Mouse (Mus musculus): ENCODE results near the gene Ankrd61. TPM values are rescaled to one million over a fixed set of nuclear protein-coding genes. Genes with fewer than 3 reads are reported as not detected.

Gene Ankrd61
- under 1 TPM in 1 of 4 experiments, not detected in 3; 0.18 TPM for total RNA-seq (2022)

GRCm38 (mm10) chr5:143897635-143898330 is at the start of gene Ankrd61:
Gene Ankrd61, minus strand, starts transcription at chr5:143897685.
- no peak for DNase-seq (ENCODE audit: low spot score in 2 of 2)

GRCm38 (mm10) chr5:143943231-143944125 is 46.0 kb upstream of the Ankrd61 start:
- no peak for DNase-seq (ENCODE audit: low spot score in 2 of 2)

- no peak for DNase-seq (ENCODE audit: low spot score in 2 of 2)
Observed at GRCm38 (mm10) chr5:143941588-143941987, 44.1 kb upstream of the Ankrd61 start.

GRCm38 (mm10) chr5:143936156-143936555 is 38.7 kb upstream of the Ankrd61 start:
- DNase-seq (ENCODE audit: low spot score in 2 of 2): no peak

GRCm38 (mm10) chr5:143933875-143934274 is 36.4 kb upstream of the Ankrd61 start:
- no peak for DNase-seq (ENCODE audit: low spot score in 2 of 2)

GRCm38 (mm10) chr5:143933414-143933813 is 35.9 kb upstream of the Ankrd61 start:
- no peak for DNase-seq (ENCODE audit: low spot score in 2 of 2)

- no peak for DNase-seq (ENCODE audit: low spot score in 2 of 2)
Observed at GRCm38 (mm10) chr5:143932831-143933230, 35.3 kb upstream of the Ankrd61 start, which contains the start of gene Rsph10b. Gene Rsph10b, plus strand, starts transcription at chr5:143933035.

- DNase-seq (ENCODE audit: low spot score in 2 of 2): no peak
Observed at GRCm38 (mm10) chr5:143931863-143932580, 34.5 kb upstream of the Ankrd61 start.

- no peak for DNase-seq (ENCODE audit: low spot score in 2 of 2)
Observed at GRCm38 (mm10) chr5:143930656-143931055, 33.2 kb upstream of the Ankrd61 start.

- DNase-seq (ENCODE audit: low spot score in 2 of 2): no peak
Observed at GRCm38 (mm10) chr5:143929291-143929690, 31.8 kb upstream of the Ankrd61 start.

GRCm38 (mm10) chr5:143927875-143928274 is 30.4 kb upstream of the Ankrd61 start, which contains the start of gene Gm42421:
Gene Gm42421, plus strand, starts transcription at chr5:143928175.
- DNase-seq (ENCODE audit: low spot score in 2 of 2): no peak

GRCm38 (mm10) chr5:143924781-143925452 is 27.4 kb upstream of the Ankrd61 start:
- DNase-seq (ENCODE audit: low spot score in 2 of 2): no peak

- DNase-seq (ENCODE audit: low spot score in 2 of 2): no peak
Observed at GRCm38 (mm10) chr5:143918120-143918519, 20.6 kb upstream of the Ankrd61 start.

GRCm38 (mm10) chr5:143917418-143917817 is 19.9 kb upstream of the Ankrd61 start:
- DNase-seq (ENCODE audit: low spot score in 2 of 2): peak; percentile 23 to 46

- no peak for DNase-seq (ENCODE audit: low spot score in 2 of 2)
Observed at GRCm38 (mm10) chr5:143916221-143916620, 18.7 kb upstream of the Ankrd61 start.

GRCm38 (mm10) chr5:143909417-143910400 is 12.2 kb upstream of the Ankrd61 start, which contains the start of the genes Aimp2 and Pms2:
Gene Aimp2, minus strand, starts transcription at chr5:143909847.
Gene Pms2, plus strand, starts transcription at chr5:143909964.
- peak; percentile 93 to 96 for DNase-seq (ENCODE audit: low spot score in 2 of 2)

- no peak for DNase-seq (ENCODE audit: low spot score in 2 of 2)
Observed at GRCm38 (mm10) chr5:143908926-143909325, 11.4 kb upstream of the Ankrd61 start.

- DNase-seq (ENCODE audit: low spot score in 2 of 2): no peak
Observed at GRCm38 (mm10) chr5:143906429-143906828, 8.9 kb upstream of the Ankrd61 start.

GRCm38 (mm10) chr5:143903813-143904212 is 6.3 kb upstream of the Ankrd61 start:
- no peak for DNase-seq (ENCODE audit: low spot score in 2 of 2)

- DNase-seq (ENCODE audit: low spot score in 2 of 2): peak; percentile 80 to 87
Observed at GRCm38 (mm10) chr5:143902111-143902510, 4.6 kb upstream of the Ankrd61 start.
